Mouse (Mus musculus) T-helper 1 cell (primary cell): ENCODE data around the gene Fam208b.
"Not testable (repeated sequence)": the region's sequence is repeated elsewhere in the genome, so short reads cannot be mapped to it uniquely, and the experiment has no call there.

Experiments used
- in situ Hi-C: fragments of 300-600 bp; cut with MboI, MseI; formaldehyde crosslinking; loops from one replicate; pipeline ENCODE4 v1.15.1; 2025; ENCODE audit warnings: high pct_unique_total_duplicates

Fam208b gene

GRCm38 (mm10) chr13:3523459-3523858 lies 87.4 kb downstream of the Fam208b start:
- in situ Hi-C loops = no loop called here

GRCm38 (mm10) chr13:3519994-3520393 lies 90.9 kb downstream of the Fam208b start:
- in situ Hi-C loops = not testable (repeated sequence)

GRCm38 (mm10) chr13:3519357-3519756 lies 91.6 kb downstream of the Fam208b start:
- in situ Hi-C loops = not testable (repeated sequence)
